Mouse (Mus musculus) liver, embryonic 11.5 days (tissue): ENCODE measurements around the gene Olfr1555-ps1. TPM values are rescaled to one million over a fixed set of nuclear protein-coding genes. Genes with fewer than 3 reads are reported as not detected.
"Not testable (repeated sequence)": the region's sequence is repeated elsewhere in the genome, so short reads cannot be mapped to it uniquely, and the experiment has no call there.

Experiments
- ATAC-seq: fragments of 200-750 bp; cut with Nextera tagmentation; replicated peaks from 2 replicates; pipeline ENCODE4 v1.8.0; 2017; ENCODE audit warnings: moderate number of reproducible peaks, mild to moderate bottlenecking, moderate TSS enrichment, moderate library complexity; ENCODE audit not compliant: low FRiP score
- DNase-seq: peaks from one replicate; pipeline ENCODE4 v3.0.0-alpha.2; 2017; ENCODE audit warnings: low spot score
- H3K27ac ChIP-seq: fragments of 300-500 bp; sonication (generic); 2 replicates; pipeline ENCODE4 v1.5.1; 2014; ENCODE audit warnings: mild to moderate bottlenecking, low read depth, low read length, control low read depth
- H3K27me3 ChIP-seq: fragments of 300-500 bp; sonication (generic); replicated peaks from 2 replicates; pipeline ENCODE4 v1.6.1; 2014; ENCODE audit warnings: low read length, mixed read lengths; ENCODE audit not compliant: control insufficient read depth, insufficient read depth
- H3K36me3 ChIP-seq: fragments of 300-500 bp; sonication (generic); 2 replicates; pipeline ENCODE4 v1.6.1; 2014; ENCODE audit warnings: mild to moderate bottlenecking, low read length, moderate library complexity, mixed read lengths; ENCODE audit not compliant: control insufficient read depth, insufficient read depth
- H3K4me1 ChIP-seq: fragments of 300-500 bp; sonication (generic); replicated peaks from 2 replicates; pipeline ENCODE4 v1.6.1; 2014; ENCODE audit warnings: low read length, mixed read lengths; ENCODE audit not compliant: control insufficient read depth, insufficient read depth
- H3K4me2 ChIP-seq: fragments of 300-500 bp; sonication (generic); 2 replicates; pipeline ENCODE4 v1.6.1; 2014; ENCODE audit warnings: mild to moderate bottlenecking, control low read depth, moderate library complexity
- H3K4me3 ChIP-seq: fragments of 300-500 bp; sonication (generic); 2 replicates; pipeline ENCODE4 v1.5.1; 2014; ENCODE audit warnings: low read depth, low read length, control low read depth
- H3K9ac ChIP-seq: fragments of 300-500 bp; sonication (generic); 2 replicates; pipeline ENCODE4 v1.6.1; 2014; ENCODE audit warnings: low read depth, low read length, control low read depth
- H3K9me3 ChIP-seq: fragments of 300-500 bp; sonication (generic); 2 replicates; pipeline ENCODE4 v1.6.1; 2016; ENCODE audit warnings: low read length, inconsistent platforms, mixed read lengths; ENCODE audit not compliant: control insufficient read depth
- WGBS: fragments of 180-500 bp; shearing (Covaris S2); extraction: QIAGEN DNeasy Blood & Tissue Kit; methylation state at CpG from one replicate; pipeline ENCODE4 v1.1.7; 2014; 5-methylcytosine and 5-hydroxymethylcytosine counted together
- polyA plus RNA-seq: library from polyadenylated mRNA; unstranded; fragments of >200 nt; fragmentation: Nextera tagmentation; extraction: Ambion mirVana; gene quantifications from 2 replicates; pipeline ENCODE4 v1.2.1, GENCODE M21; 2014

Gene Olfr1555-ps1
- polyA plus RNA-seq, result not detected in 2 replicates

GRCm38 (mm10) chr19:12170062-12170599, at the start of gene Olfr1555-ps1:
Gene Olfr1555-ps1, minus strand, starts transcription at chr19:12170112.
- not testable (repeated sequence) for ATAC-seq, DNase-seq
- 35% methylated on average over 1 of the region's 1 CpGs for WGBS

GRCm38 (mm10) chr19:12200334-12200733, 30.4 kb upstream of the Olfr1555-ps1 start, which contains the start of gene Olfr1431:
Gene Olfr1431, plus strand, starts transcription at chr19:12200634.
- Histone ChIP-seq H3K36me3 (no peaks in the 10 kb centered on the region), H3K4me1 (no peaks in the 10 kb centered on the region), H3K9me3 (no peaks in the 10 kb centered on the region), H3K27me3 (no peaks in the 10 kb centered on the region), H3K27ac (no peak within 1 kb of the TSS), H3K4me2 (no peak within 1 kb of the TSS), H3K4me3 (no peak within 1 kb of the TSS), H3K9ac (no peak within 1 kb of the TSS)
- no peak for DNase-seq
- ATAC-seq, result no peak
- 73% methylated on average over 1 of the region's 1 CpGs for WGBS

More at GRCm38 (mm10) chr19:12170062-12170599, at the start of gene Olfr1555-ps1:
- not testable (repeated sequence) for H3K27me3 ChIP-seq, H3K4me1 ChIP-seq, H3K4me3 ChIP-seq, H3K4me2 ChIP-seq, H3K27ac ChIP-seq, H3K36me3 ChIP-seq, H3K9ac ChIP-seq, H3K9me3 ChIP-seq

GRCm38 (mm10) chr19:12199076-12199475, 29.2 kb upstream of the Olfr1555-ps1 start:
- not testable (repeated sequence) for H3K4me1 ChIP-seq, H3K4me2 ChIP-seq, H3K27ac ChIP-seq, H3K36me3 ChIP-seq, ATAC-seq, DNase-seq, H3K9ac ChIP-seq, H3K4me3 ChIP-seq, H3K27me3 ChIP-seq, H3K9me3 ChIP-seq
- 79% methylated on average over 4 of the region's 4 CpGs for WGBS

- WGBS, result 68% methylated on average over 5 of the region's 5 CpGs
- ATAC-seq, H3K4me3 ChIP-seq: not testable (repeated sequence)
These were observed 5.5 kb upstream of the Olfr1555-ps1 start for GRCm38 (mm10) chr19:12175431-12175830.

GRCm38 (mm10) chr19:12145452-12145851, 24.5 kb downstream of the Olfr1555-ps1 start:
- WGBS, result 74% methylated on average over 3 of the region's 3 CpGs
- no peaks in the 10 kb centered on the region for H3K27me3 ChIP-seq
- H3K36me3 ChIP-seq, result no peaks in the 10 kb centered on the region
- DNase-seq (no peak), ATAC-seq (no peak)
- H3K4me2 ChIP-seq, result no peak overlapping the region
- H3K9me3 ChIP-seq, result no peaks in the 10 kb centered on the region
- no peak overlapping the region for H3K27ac ChIP-seq
- no peak overlapping the region for H3K4me3 ChIP-seq
- H3K9ac ChIP-seq, result no peak overlapping the region
- no peaks in the 10 kb centered on the region for H3K4me1 ChIP-seq

More at GRCm38 (mm10) chr19:12175431-12175830, 5.5 kb upstream of the Olfr1555-ps1 start:
- H3K4me2 ChIP-seq, H3K4me1 ChIP-seq, H3K36me3 ChIP-seq, H3K9ac ChIP-seq, H3K27me3 ChIP-seq, H3K9me3 ChIP-seq, DNase-seq, H3K27ac ChIP-seq: not testable (repeated sequence)

- Histone ChIP-seq H3K4me3 (no peak overlapping the region), H3K27me3 (no peaks in the 10 kb centered on the region), H3K36me3 (no peaks in the 10 kb centered on the region), H3K4me2 (no peak overlapping the region), H3K9me3 (no peaks in the 10 kb centered on the region), H3K27ac (no peak overlapping the region), H3K4me1 (no peaks in the 10 kb centered on the region), H3K9ac (no peak overlapping the region)
- ATAC-seq (no peak), DNase-seq (no peak)
- 78% methylated on average over 1 of the region's 1 CpGs for WGBS
These were observed 26.6 kb downstream of the Olfr1555-ps1 start for GRCm38 (mm10) chr19:12143356-12143755.

- H3K4me2 ChIP-seq, result no peak overlapping the region
- no peak overlapping the region for H3K4me3 ChIP-seq
- H3K36me3 ChIP-seq, result no peaks in the 10 kb centered on the region
- DNase-seq, result no peak
- H3K4me1 ChIP-seq, result no peaks in the 10 kb centered on the region
- H3K9me3 ChIP-seq, result no peaks in the 10 kb centered on the region
- H3K27ac ChIP-seq, result no peak overlapping the region
- no peak for ATAC-seq
- 34% methylated on average over 2 of the region's 2 CpGs for WGBS
- no peaks in the 10 kb centered on the region for H3K27me3 ChIP-seq
- H3K9ac ChIP-seq, result no peak overlapping the region
These were observed 35.6 kb downstream of the Olfr1555-ps1 start for GRCm38 (mm10) chr19:12134289-12134688.

GRCm38 (mm10) chr19:12123103-12123502, 46.8 kb downstream of the Olfr1555-ps1 start, which contains the start of gene Olfr76:
Gene Olfr76, minus strand, starts transcription at chr19:12123203.
- no peak within 1 kb of the TSS for H3K4me2 ChIP-seq
- ATAC-seq (no peak), DNase-seq (no peak)
- no peak within 1 kb of the TSS for H3K9ac ChIP-seq
- H3K4me1 ChIP-seq, result no peaks in the 10 kb centered on the region
- no peaks in the 10 kb centered on the region for H3K9me3 ChIP-seq
- WGBS, result 65% methylated on average over 3 of the region's 3 CpGs
- no peak within 1 kb of the TSS for H3K27ac ChIP-seq
- H3K4me3 ChIP-seq, result no peak within 1 kb of the TSS
- no peaks in the 10 kb centered on the region for H3K36me3 ChIP-seq
- no peaks in the 10 kb centered on the region for H3K27me3 ChIP-seq

GRCm38 (mm10) chr19:12116464-12116863, 53.4 kb downstream of the Olfr1555-ps1 start:
- Histone ChIP-seq H3K4me3 (no peak overlapping the region), H3K36me3 (no peaks in the 10 kb centered on the region), H3K9ac (no peak overlapping the region), H3K9me3 (no peaks in the 10 kb centered on the region), H3K27ac (no peak overlapping the region), H3K27me3 (no peaks in the 10 kb centered on the region), H3K4me2 (no peak overlapping the region), H3K4me1 (no peaks in the 10 kb centered on the region)
- 82% methylated on average over 3 of the region's 3 CpGs for WGBS
- DNase-seq (no peak), ATAC-seq (no peak)
